Mouse (Mus musculus) thymus, postnatal 4 days (tissue): Measurements from ENCODE around the gene Ankrd17.

Source experiments
- DNase-seq: peaks from one replicate; pipeline ENCODE4 v3.0.0; 2021

Ankrd17 gene

GRCm38 (mm10) chr5:90366121-90367066 lies at the start of gene Ankrd17:
Gene Ankrd17 (minus strand): TSS chr5:90366577.
- peak; percentile 91 for DNase-seq

DNA sequence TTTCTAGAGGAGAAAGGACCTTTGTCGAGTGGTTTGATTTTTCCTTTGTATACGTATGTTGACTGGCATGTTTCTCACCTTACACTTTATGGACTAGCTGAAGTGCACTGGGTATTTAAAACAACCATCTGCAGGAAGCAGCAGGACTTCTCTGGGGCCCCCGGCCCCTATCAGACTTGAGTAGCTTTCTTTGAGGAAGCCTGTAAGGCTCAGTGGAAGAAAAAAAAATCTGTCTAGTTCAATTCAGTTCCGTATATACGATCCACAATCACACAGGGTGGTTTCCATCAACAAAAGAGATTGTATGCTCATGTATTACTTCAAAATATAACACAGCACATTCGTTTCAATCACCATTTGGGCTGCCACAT lies 48.5 kb upstream of the Ankrd17 start:
- DNase-seq: no peak

DNA sequence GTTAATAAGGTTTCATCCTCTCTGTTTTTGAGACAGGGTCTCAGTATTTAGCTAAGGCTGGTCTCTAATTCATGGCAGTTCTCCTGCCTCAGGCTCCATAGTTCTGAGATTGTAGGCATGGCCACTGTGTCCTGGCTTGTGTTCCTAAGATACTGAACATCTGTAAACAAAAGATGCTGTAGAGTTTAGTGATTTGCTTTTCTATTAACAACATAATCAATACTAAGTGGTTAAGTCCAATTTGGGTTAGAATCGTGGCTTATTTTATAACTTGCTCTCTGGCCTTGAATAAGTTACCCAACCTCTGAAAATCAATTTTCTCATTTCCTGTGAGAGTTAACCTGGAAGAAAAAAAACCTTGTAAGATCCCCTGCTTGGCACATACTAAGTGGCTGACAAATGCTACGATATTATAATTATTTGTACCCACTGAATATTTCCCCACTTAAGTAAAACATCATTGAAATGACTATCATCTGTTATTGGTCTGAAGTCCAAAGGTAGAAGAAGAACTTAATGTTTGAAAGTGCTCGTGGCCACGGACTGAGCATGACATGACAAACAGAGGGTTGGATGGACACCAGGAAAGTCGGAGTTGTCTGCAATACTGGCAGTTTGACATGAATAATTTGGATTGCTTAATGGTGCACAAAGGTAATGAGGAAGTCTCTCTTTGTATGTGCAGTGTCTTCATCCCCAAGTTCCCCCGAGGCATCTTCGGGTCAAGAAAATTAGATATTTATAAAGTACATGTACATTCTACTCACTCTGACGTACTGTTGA lies 48.0 kb upstream of the Ankrd17 start:
- DNase-seq: no peak

- DNase-seq: no peak
These were observed 38.8 kb upstream of the Ankrd17 start for GRCm38 (mm10) chr5:90405210-90405609.

GRCm38 (mm10) chr5:90396817-90397216 lies 30.4 kb upstream of the Ankrd17 start:
- no peak for DNase-seq

DNA sequence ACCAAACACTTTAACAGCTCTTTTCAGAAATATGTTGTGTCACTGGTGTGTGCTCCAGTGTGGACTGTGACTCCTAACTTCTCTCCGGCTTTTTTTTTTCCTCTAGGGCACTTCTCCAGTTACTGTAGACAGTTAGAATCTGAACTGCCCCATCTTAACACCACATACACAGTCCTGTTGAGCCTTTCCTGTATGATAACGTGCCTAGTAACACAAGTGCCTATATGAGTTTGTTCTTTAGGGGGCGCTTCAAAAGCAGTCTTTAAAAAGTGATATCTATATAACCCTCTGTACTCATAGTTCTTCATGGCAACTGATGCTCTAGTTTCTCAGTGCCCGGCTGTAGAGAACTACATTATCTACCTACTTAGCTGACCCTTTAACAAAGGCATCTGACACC lies 27.9 kb upstream of the Ankrd17 start:
- DNase-seq: no peak

- DNase-seq: no peak
These were observed 27.4 kb upstream of the Ankrd17 start for GRCm38 (mm10) chr5:90393764-90394163.

- peak; percentile 42 for DNase-seq
These were observed 16.7 kb upstream of the Ankrd17 start for GRCm38 (mm10) chr5:90383080-90383479.

GRCm38 (mm10) chr5:90381458-90381857 lies 15.1 kb upstream of the Ankrd17 start:
- no peak for DNase-seq

GRCm38 (mm10) chr5:90373708-90374107 lies 7.3 kb upstream of the Ankrd17 start:
- DNase-seq: no peak

- no peak for DNase-seq
These were observed 4.0 kb upstream of the Ankrd17 start for GRCm38 (mm10) chr5:90370401-90370800.

- peak; percentile 19 for DNase-seq
These were observed 608 bp upstream of the Ankrd17 start, which contains the start of gene Gm9958 for GRCm38 (mm10) chr5:90367067-90367303. Gene Gm9958 (plus strand): TSS chr5:90367204.

- peak; percentile 68 for DNase-seq
These were observed 1.0 kb downstream of the Ankrd17 start for GRCm38 (mm10) chr5:90365141-90365951.

DNA sequence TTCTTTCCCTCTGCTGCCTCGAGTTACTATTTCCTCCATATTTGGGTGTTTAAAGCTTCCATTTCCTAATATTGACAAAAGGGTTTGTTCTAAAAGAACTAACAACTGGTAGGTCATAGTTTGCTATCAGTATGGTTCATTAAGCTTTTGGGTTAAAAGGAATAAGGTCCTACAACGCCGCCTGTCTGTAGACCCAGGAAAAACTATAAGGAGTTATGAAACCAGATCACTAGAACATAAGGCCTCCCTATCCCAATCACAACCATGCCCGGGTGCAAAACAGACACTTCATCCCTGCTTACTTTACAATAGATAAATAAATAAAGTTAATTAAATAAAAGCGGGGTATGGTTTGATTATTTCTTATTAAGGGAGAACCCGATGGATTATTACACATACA lies 1.9 kb downstream of the Ankrd17 start:
- peak; percentile 77 for DNase-seq

DNA sequence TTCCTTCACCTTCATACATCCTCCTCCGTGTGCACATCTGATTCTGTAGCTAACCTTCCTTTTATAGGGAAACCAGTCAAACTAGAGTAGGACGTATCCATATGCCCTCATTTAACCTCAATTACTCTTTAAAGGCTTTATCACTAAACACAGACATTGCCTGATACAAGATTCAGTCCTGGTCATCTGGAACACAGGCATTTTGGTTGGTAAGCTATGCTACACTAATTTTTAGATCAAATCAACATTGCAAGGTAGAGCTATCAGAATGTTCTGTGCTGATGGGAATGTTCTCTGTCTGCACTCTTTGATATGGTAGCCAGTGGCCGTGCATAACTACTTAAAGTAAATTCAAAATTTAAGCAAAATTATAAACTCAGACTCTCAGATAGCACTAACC lies 10.6 kb downstream of the Ankrd17 start:
- no peak for DNase-seq

GRCm38 (mm10) chr5:90353552-90354317 lies 12.6 kb downstream of the Ankrd17 start:
- no peak for DNase-seq

DNA sequence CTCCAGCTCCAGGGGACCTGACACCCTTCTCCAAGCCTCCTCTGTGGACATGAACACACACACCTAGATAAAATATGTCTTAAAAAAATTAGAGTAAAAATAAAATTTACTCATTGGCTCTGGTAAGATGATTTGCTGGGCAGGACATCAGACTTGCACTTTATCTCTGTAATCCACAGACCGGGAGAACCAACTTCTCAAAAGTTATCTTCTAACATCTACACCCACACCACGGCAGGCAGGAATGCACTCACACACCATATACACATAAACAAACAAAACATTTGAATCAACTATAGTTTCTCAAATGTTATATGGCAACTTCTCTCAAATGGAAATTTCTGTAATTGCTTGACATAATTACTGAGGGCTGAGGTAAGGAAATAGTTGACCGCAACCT lies 19.5 kb downstream of the Ankrd17 start:
- DNase-seq: no peak

DNA sequence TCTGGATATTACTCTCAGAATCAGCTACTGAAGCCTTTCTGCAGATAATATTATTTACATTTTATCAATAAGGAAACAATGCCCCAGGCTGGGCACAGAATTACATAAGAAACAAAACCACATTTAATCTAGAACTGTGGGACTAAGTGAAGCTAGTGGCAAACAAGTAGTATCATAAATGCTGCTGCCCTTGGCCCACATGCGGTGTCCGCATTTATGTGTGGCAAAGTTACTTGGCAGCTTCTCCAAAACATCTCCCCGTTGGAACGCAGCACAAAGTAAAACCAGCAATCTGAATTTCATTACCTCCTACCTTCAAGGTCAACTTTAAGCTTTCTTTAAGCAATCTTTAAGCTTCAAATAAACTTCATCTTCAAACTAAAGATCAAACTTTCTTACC lies 25.5 kb downstream of the Ankrd17 start:
- no peak for DNase-seq

DNA sequence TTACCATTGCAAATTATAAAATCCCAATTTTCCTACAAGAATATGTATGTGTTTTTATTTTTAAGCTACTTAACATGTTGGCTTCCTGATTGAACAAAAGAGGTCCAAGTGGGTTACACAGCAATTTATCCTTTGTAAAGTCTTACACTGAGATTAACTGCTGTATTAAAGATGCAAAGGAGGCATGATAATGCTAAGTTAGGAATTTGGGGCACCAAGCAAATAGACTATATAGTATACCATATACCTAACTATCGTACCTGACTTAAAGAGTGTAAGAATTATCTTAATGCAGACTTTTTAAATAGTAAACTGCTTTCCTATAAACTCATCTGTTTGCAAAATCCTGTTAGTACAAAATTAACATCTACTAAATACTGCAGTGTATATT lies 26.4 kb downstream of the Ankrd17 start:
- no peak for DNase-seq

GRCm38 (mm10) chr5:90339129-90339952 lies 27.0 kb downstream of the Ankrd17 start:
- peak; percentile 24 for DNase-seq
